Mouse (Mus musculus): ENCODE results near the gene Ube2r2. TPM values are rescaled to one million over a fixed set of nuclear protein-coding genes. Genes with fewer than 3 reads are reported as not detected.

Gene Ube2r2
- polyA plus RNA-seq, 1 experiment from 2014 or later, result 94.0 TPM

- no peak within 1 kb of the TSS for H3K27ac ChIP-seq
- H3K4me3 ChIP-seq, result peak within 1 kb of the TSS; percentile 49
- WGBS, result 1% methylated on average over 42 of the region's 42 CpGs
- H3K4me2 ChIP-seq, result peak within 1 kb of the TSS; percentile 94
- H3K4me1 ChIP-seq, result peaks cover 26% of the 10 kb centered on the region
- no peaks in the 10 kb centered on the region for H3K9me3 ChIP-seq
- 0 out of 2 replicates have a peak, but pooled peaks have one; percentile 15 for ATAC-seq (ENCODE audit: insufficient number of reproducible peaks, insufficient read depth, low FRiP score, low TSS enrichment, low read depth)
- no peaks in the 10 kb centered on the region for H3K36me3 ChIP-seq
- peak within 1 kb of the TSS; percentile 70 for H3K9ac ChIP-seq
- H3K27me3 ChIP-seq, result peaks cover 34% of the 10 kb centered on the region
These were observed 37.5 kb upstream of the Ube2r2 start, which contains the start of gene Aqp3 for GRCm38 (mm10) chr4:41097871-41098576. Gene Aqp3 (minus strand): TSS chr4:41098183.

- Histone ChIP-seq H3K4me3 (peak overlapping the region; percentile 49), H3K4me1 (peaks cover 26% of the 10 kb centered on the region), H3K27ac (no peak overlapping the region), H3K27me3 (peaks cover 34% of the 10 kb centered on the region), H3K9ac (0 out of 2 replicates have a peak overlapping the region, but pooled peaks have one; percentile 70), H3K9me3 (no peaks in the 10 kb centered on the region), H3K36me3 (no peaks in the 10 kb centered on the region), H3K4me2 (peak overlapping the region; percentile 94)
- ATAC-seq (ENCODE audit: insufficient number of reproducible peaks, insufficient read depth, low FRiP score, low TSS enrichment, low read depth), result no peak
- WGBS, result 12% methylated on average over 11 of the region's 11 CpGs
These were observed 37.0 kb upstream of the Ube2r2 start for GRCm38 (mm10) chr4:41098577-41098951.

GRCm38 (mm10) chr4:41100986-41101385 lies 34.6 kb upstream of the Ube2r2 start:
- H3K4me3 ChIP-seq, result no peak overlapping the region
- WGBS, result 56% methylated on average over 1 of the region's 1 CpGs
- peaks cover 17% of the 10 kb centered on the region for H3K4me1 ChIP-seq
- H3K27ac ChIP-seq, result no peak overlapping the region
- no peak overlapping the region for H3K4me2 ChIP-seq
- peaks cover 31% of the 10 kb centered on the region for H3K27me3 ChIP-seq
- H3K9ac ChIP-seq, result no peak overlapping the region
- no peaks in the 10 kb centered on the region for H3K9me3 ChIP-seq
- H3K36me3 ChIP-seq, result no peaks in the 10 kb centered on the region
- ATAC-seq (ENCODE audit: insufficient number of reproducible peaks, insufficient read depth, low FRiP score, low TSS enrichment, low read depth), result no peak

GRCm38 (mm10) chr4:41102901-41103300 lies 32.6 kb upstream of the Ube2r2 start:
- peaks cover 16% of the 10 kb centered on the region; the same call in 1 of the 2 replicates for H3K4me1 ChIP-seq
- H3K9ac ChIP-seq, result no peak overlapping the region
- H3K27ac ChIP-seq, result no peak overlapping the region
- H3K4me2 ChIP-seq, result no peak overlapping the region
- peaks cover 12% of the 10 kb centered on the region for H3K27me3 ChIP-seq
- H3K36me3 ChIP-seq, result no peaks in the 10 kb centered on the region
- no peak for ATAC-seq (ENCODE audit: insufficient number of reproducible peaks, insufficient read depth, low FRiP score, low TSS enrichment, low read depth)
- H3K9me3 ChIP-seq, result no peaks in the 10 kb centered on the region
- H3K4me3 ChIP-seq, result no peak overlapping the region

GRCm38 (mm10) chr4:41107440-41107839 lies 28.1 kb upstream of the Ube2r2 start:
- Histone ChIP-seq H3K27ac (no peak overlapping the region), H3K27me3 (no peaks in the 10 kb centered on the region), H3K4me3 (no peak overlapping the region), H3K9ac (no peak overlapping the region), H3K4me1 (peaks cover 7% of the 10 kb centered on the region; the same call in 1 of the 2 replicates), H3K36me3 (no peaks in the 10 kb centered on the region), H3K4me2 (no peak overlapping the region), H3K9me3 (no peaks in the 10 kb centered on the region)
- WGBS, result 79% methylated on average over 4 of the region's 4 CpGs
- ATAC-seq (ENCODE audit: insufficient number of reproducible peaks, insufficient read depth, low FRiP score, low TSS enrichment, low read depth), result no peak

- no peaks in the 10 kb centered on the region for H3K9me3 ChIP-seq
- peaks cover 2% of the 10 kb centered on the region; the same call in 1 of the 2 replicates for H3K36me3 ChIP-seq
- no peak overlapping the region for H3K9ac ChIP-seq
- H3K27me3 ChIP-seq, result no peaks in the 10 kb centered on the region
- no peak for ATAC-seq (ENCODE audit: insufficient number of reproducible peaks, insufficient read depth, low FRiP score, low TSS enrichment, low read depth)
- H3K4me2 ChIP-seq, result no peak overlapping the region
- H3K4me3 ChIP-seq, result no peak overlapping the region
- 84% methylated on average over 10 of the region's 10 CpGs for WGBS
- H3K27ac ChIP-seq, result no peak overlapping the region
- peaks cover 7% of the 10 kb centered on the region; the same call in 1 of the 2 replicates for H3K4me1 ChIP-seq
These were observed 26.7 kb upstream of the Ube2r2 start for GRCm38 (mm10) chr4:41108717-41109425.

GRCm38 (mm10) chr4:41114358-41115070 lies 21.0 kb upstream of the Ube2r2 start:
- Histone ChIP-seq H3K27ac (0 out of 2 replicates have a peak overlapping the region, but pooled peaks have one; percentile 7), H3K4me2 (no peak overlapping the region), H3K4me3 (no peak overlapping the region), H3K9ac (no peak overlapping the region), H3K4me1 (no peaks in the 10 kb centered on the region), H3K36me3 (peaks cover 57% of the 10 kb centered on the region), H3K27me3 (no peaks in the 10 kb centered on the region), H3K9me3 (no peaks in the 10 kb centered on the region)
- WGBS, result 31% methylated on average over 9 of the region's 9 CpGs
- ATAC-seq (ENCODE audit: insufficient number of reproducible peaks, insufficient read depth, low FRiP score, low TSS enrichment, low read depth), result no peak

GRCm38 (mm10) chr4:41115074-41115473 lies 20.5 kb upstream of the Ube2r2 start:
- Histone ChIP-seq H3K4me2 (no peak overlapping the region), H3K9ac (no peak overlapping the region), H3K4me3 (no peak overlapping the region), H3K36me3 (peaks cover 62% of the 10 kb centered on the region), H3K4me1 (no peaks in the 10 kb centered on the region), H3K27me3 (no peaks in the 10 kb centered on the region), H3K27ac (0 out of 2 replicates have a peak overlapping the region, but pooled peaks have one; percentile 7), H3K9me3 (no peaks in the 10 kb centered on the region)
- WGBS, result 42% methylated on average over 6 of the region's 6 CpGs
- ATAC-seq (ENCODE audit: insufficient number of reproducible peaks, insufficient read depth, low FRiP score, low TSS enrichment, low read depth), result no peak

- ATAC-seq (ENCODE audit: insufficient number of reproducible peaks, insufficient read depth, low FRiP score, low TSS enrichment, low read depth), result no peak
- Histone ChIP-seq H3K36me3 (peaks cover 70% of the 10 kb centered on the region), H3K4me2 (no peak overlapping the region), H3K27ac (no peak overlapping the region), H3K9ac (no peak overlapping the region), H3K4me1 (no peaks in the 10 kb centered on the region), H3K9me3 (no peaks in the 10 kb centered on the region), H3K4me3 (no peak overlapping the region), H3K27me3 (no peaks in the 10 kb centered on the region)
- 95% methylated on average over 15 of the region's 15 CpGs for WGBS
These were observed 19.8 kb upstream of the Ube2r2 start for GRCm38 (mm10) chr4:41115793-41116192.

- 0 out of 2 replicates have a peak overlapping the region, but pooled peaks have one; percentile 28 for H3K27ac ChIP-seq
- H3K9ac ChIP-seq, result no peak overlapping the region
- WGBS, result 59% methylated on average over 3 of the region's 3 CpGs
- no peak for ATAC-seq (ENCODE audit: insufficient number of reproducible peaks, insufficient read depth, low FRiP score, low TSS enrichment, low read depth)
- H3K4me2 ChIP-seq, result no peak overlapping the region
- no peak overlapping the region for H3K4me3 ChIP-seq
- no peaks in the 10 kb centered on the region for H3K27me3 ChIP-seq
- peaks cover 80% of the 10 kb centered on the region for H3K36me3 ChIP-seq
- H3K4me1 ChIP-seq, result no peaks in the 10 kb centered on the region
- H3K9me3 ChIP-seq, result no peaks in the 10 kb centered on the region
These were observed 18.7 kb upstream of the Ube2r2 start for GRCm38 (mm10) chr4:41116817-41117216.

GRCm38 (mm10) chr4:41118706-41119292 lies 16.7 kb upstream of the Ube2r2 start:
- Histone ChIP-seq H3K27ac (no peak overlapping the region), H3K4me1 (peaks cover 6% of the 10 kb centered on the region), H3K4me3 (no peak overlapping the region), H3K9ac (no peak overlapping the region), H3K4me2 (no peak overlapping the region), H3K9me3 (no peaks in the 10 kb centered on the region), H3K36me3 (peaks cover 85% of the 10 kb centered on the region), H3K27me3 (no peaks in the 10 kb centered on the region)
- ATAC-seq (ENCODE audit: insufficient number of reproducible peaks, insufficient read depth, low FRiP score, low TSS enrichment, low read depth), result no peak
- WGBS, result 71% methylated on average over 11 of the region's 11 CpGs

Data from embryonic facial prominence, embryonic 13.5 days (tissue).